In genomic region chr6:116406152-116406551, GRCm38 (mm10) we compare ENCODE assay signal across 25 mouse cellular contexts. TPM values are rescaled to one million over a fixed set of nuclear protein-coding genes. Genes with fewer than 3 reads are reported as not detected.
DNase-seq lines count a peak whose midpoint lies in the region; ATAC-seq and TF ChIP-seq lines count a peak whose summit lies in the region.
"Had no signal": no experiment of that assay in that cellular context is flagged by ENCODE, and none has a peak within 500 bp of the region (broad histone marks: within the 10 kb centered on the region; RNA-seq: fewer than 3 reads in every experiment).

No protein-coding gene starts in this region.

- DNase-seq in hindbrain, embryonic 10.5 days (ENCODE audit: low spot score) = no peak
- no peak for DNase-seq in midbrain, embryonic 10.5 days (ENCODE audit: low spot score)
- no peak for DNase-seq in midbrain, embryonic 14.5 days
- DNase-seq in lung, postnatal 25 days (ENCODE audit: low spot score) = no peak
- DNase-seq in heart, adult 11 months = no peak
- DNase-seq in cerebellum, adult 9-11 months = no peak
- DNase-seq: adrenal gland, adult 8-10 months; B cell, adult 2 months; cerebellum, adult 18-20 months; cerebellum, adult 9-10 months; cerebellum, postnatal 25 days; gastrocnemius, postnatal 10 days; gastrocnemius, postnatal 36 days had no signal

- H3K27me3 ChIP-seq in hindbrain, embryonic 10.5 days (ENCODE audit: insufficient read depth, poor library complexity, severe bottlenecking) = no peaks in the 10 kb centered on the region
- no peaks in the 10 kb centered on the region for H3K27me3 ChIP-seq in hindbrain, embryonic 16.5 days (replicated peaks; ENCODE audit: control insufficient read depth, insufficient read depth, low read length)
- no peaks in the 10 kb centered on the region for H3K27me3 ChIP-seq in midbrain, embryonic 10.5 days (ENCODE audit: low read depth, poor library complexity, severe bottlenecking)
- no peaks in the 10 kb centered on the region for H3K27me3 ChIP-seq in midbrain, embryonic 14.5 days (ENCODE audit: control insufficient read depth, insufficient read depth, low read length)
- H3K27me3 ChIP-seq: embryonic facial prominence, embryonic 12.5 days; embryonic facial prominence, embryonic 15.5 days; forebrain, embryonic 12.5 days; forebrain, embryonic 15.5 days; intestine, embryonic 15.5 days had no signal

- no peak for ATAC-seq in hindbrain, embryonic 16.5 days
- no peak for ATAC-seq in midbrain, embryonic 14.5 days (ENCODE audit: low FRiP score, low TSS enrichment)
- ATAC-seq: activated CD4-positive, CD25-positive, alpha-beta regulatory T cell, adult 4 months; CD4-positive, CD25-positive, alpha-beta regulatory T cell, adult 4 months; forebrain, embryonic 15.5 days; intestine, embryonic 15.5 days had no signal

- H3K36me3 ChIP-seq in hindbrain, embryonic 10.5 days = peaks cover 54% of the 10 kb centered on the region
- H3K36me3 ChIP-seq in hindbrain, embryonic 16.5 days (ENCODE audit: control insufficient read depth, insufficient read depth, low read length) = peaks cover 8% of the 10 kb centered on the region
- H3K36me3 ChIP-seq in midbrain, embryonic 10.5 days = peaks cover 24% of the 10 kb centered on the region
- peaks cover 53% of the 10 kb centered on the region for H3K36me3 ChIP-seq in midbrain, embryonic 14.5 days (ENCODE audit: control insufficient read depth, insufficient read depth, low read length)

- TF ChIP-seq CTCF in embryonic fibroblast, embryonic 13.5 days (IDR thresholded peaks at IDR 0.05; ENCODE audit: borderline replicate concordance, insufficient read depth, low read length) = no peak

- H3K4me1 ChIP-seq in hindbrain, embryonic 10.5 days (replicated peaks) = peaks cover 40% of the 10 kb centered on the region
- H3K4me1 ChIP-seq in hindbrain, embryonic 16.5 days (ENCODE audit: control insufficient read depth, insufficient read depth, low read depth, low read length) = peaks cover 2% of the 10 kb centered on the region; the same call in 1 of the 2 replicates
- peaks cover 34% of the 10 kb centered on the region for H3K4me1 ChIP-seq in midbrain, embryonic 10.5 days
- H3K4me1 ChIP-seq in midbrain, embryonic 14.5 days (ENCODE audit: control insufficient read depth, insufficient read depth, low read length) = peaks cover 9% of the 10 kb centered on the region
- peaks cover 13% of the 10 kb centered on the region for H3K4me1 ChIP-seq in embryonic fibroblast, embryonic 13.5 days (ENCODE audit: control insufficient read depth, insufficient read depth, low read length)
- H3K4me1 ChIP-seq: embryonic facial prominence, embryonic 12.5 days; embryonic facial prominence, embryonic 15.5 days; forebrain, embryonic 15.5 days; intestine, embryonic 15.5 days had no signal

- H3K27ac ChIP-seq in hindbrain, embryonic 10.5 days = peak overlapping the region; percentile 77
- H3K27ac ChIP-seq in hindbrain, embryonic 16.5 days (ENCODE audit: low read depth, low read length) = no peak overlapping the region
- H3K27ac ChIP-seq in midbrain, embryonic 10.5 days (replicated peaks) = peak overlapping the region; percentile 84
- no peak overlapping the region for H3K27ac ChIP-seq in midbrain, embryonic 14.5 days (replicated peaks; ENCODE audit: low read depth, low read length)
- H3K27ac ChIP-seq in embryonic fibroblast, embryonic 13.5 days (ENCODE audit: insufficient read depth, low read length) = peak overlapping the region; percentile 6
- H3K27ac ChIP-seq: embryonic facial prominence, embryonic 12.5 days; embryonic facial prominence, embryonic 15.5 days; forebrain, embryonic 15.5 days; hindbrain, embryonic 14.5 days; intestine, embryonic 15.5 days had no signal

- H3K4me3 ChIP-seq in hindbrain, embryonic 10.5 days = no peak overlapping the region
- no peak overlapping the region for H3K4me3 ChIP-seq in hindbrain, embryonic 16.5 days (ENCODE audit: low read length)
- no peak overlapping the region for H3K4me3 ChIP-seq in midbrain, embryonic 10.5 days
- H3K4me3 ChIP-seq in midbrain, embryonic 14.5 days (replicated peaks; ENCODE audit: low read depth, low read length) = no peak overlapping the region
- no peak overlapping the region for H3K4me3 ChIP-seq in embryonic fibroblast, embryonic 13.5 days (ENCODE audit: insufficient read depth, low read length)
- H3K4me3 ChIP-seq: embryonic facial prominence, embryonic 12.5 days; embryonic facial prominence, embryonic 15.5 days; erythroblast, embryonic 14.5 days; forebrain, embryonic 12.5 days; forebrain, embryonic 15.5 days; intestine, embryonic 15.5 days had no signal

- no peak for TF ChIP-seq POLR2A in embryonic fibroblast, embryonic 13.5 days (IDR thresholded peaks at IDR 0.05; ENCODE audit: low read depth, low read length)

- 90% methylated on average over 2 of the region's 2 CpGs for WGBS in hindbrain, embryonic 10.5 days
- 68% methylated on average over 2 of the region's 2 CpGs for WGBS in hindbrain, embryonic 16.5 days
- WGBS in midbrain, embryonic 10.5 days = 80% methylated on average over 2 of the region's 2 CpGs
- 85% methylated on average over 2 of the region's 2 CpGs for WGBS in midbrain, embryonic 14.5 days

- H3K9me3 ChIP-seq in hindbrain, embryonic 10.5 days = no peaks in the 10 kb centered on the region
- H3K9me3 ChIP-seq in hindbrain, embryonic 16.5 days (ENCODE audit: control insufficient read depth, low read length) = no peaks in the 10 kb centered on the region
- H3K9me3 ChIP-seq in midbrain, embryonic 10.5 days (replicated peaks) = no peaks in the 10 kb centered on the region
- no peaks in the 10 kb centered on the region for H3K9me3 ChIP-seq in midbrain, embryonic 14.5 days (ENCODE audit: control insufficient read depth, low read length)
- H3K9me3 ChIP-seq: embryonic facial prominence, embryonic 12.5 days; embryonic facial prominence, embryonic 15.5 days; forebrain, embryonic 12.5 days; forebrain, embryonic 15.5 days; intestine, embryonic 15.5 days had no signal

- H3K4me2 ChIP-seq in hindbrain, embryonic 16.5 days (ENCODE audit: low read length) = no peak overlapping the region
- H3K4me2 ChIP-seq in midbrain, embryonic 14.5 days (ENCODE audit: low read length) = no peak overlapping the region
- H3K4me2 ChIP-seq: embryonic facial prominence, embryonic 12.5 days; embryonic facial prominence, embryonic 15.5 days; forebrain, embryonic 12.5 days; forebrain, embryonic 15.5 days; heart, embryonic 11.5 days; hindbrain, embryonic 14.5 days; intestine, embryonic 15.5 days had no signal

- no peak overlapping the region for H3K9ac ChIP-seq in hindbrain, embryonic 16.5 days (ENCODE audit: low read depth, low read length)
- H3K9ac ChIP-seq in midbrain, embryonic 14.5 days (replicated peaks; ENCODE audit: low read length) = no peak overlapping the region
- H3K9ac ChIP-seq: embryonic facial prominence, embryonic 12.5 days; embryonic facial prominence, embryonic 15.5 days; forebrain, embryonic 12.5 days; forebrain, embryonic 15.5 days; hindbrain, embryonic 14.5 days; intestine, embryonic 15.5 days had no signal

RNA-seq across cellular contexts. Expression of gene Alox5, which starts 54.8 kb away (rescaled TPM):
- 1.1 and 1.6 TPM in 2 replicates for polyA plus RNA-seq in hindbrain, embryonic 10.5 days (2016; fragmentation: Nextera tagmentation; extraction: Ambion mirVana)
- polyA plus RNA-seq in hindbrain, embryonic 16.5 days (2015; fragmentation: Nextera tagmentation; extraction: Ambion mirVana) = 0.65 and 0.94 TPM in 2 replicates
- polyA plus RNA-seq in midbrain, embryonic 10.5 days (2016; fragmentation: Nextera tagmentation; extraction: Ambion mirVana) = 0.77 and 1.1 TPM in 2 replicates
- polyA plus RNA-seq in midbrain, embryonic 14.5 days (2014; fragmentation: Nextera tagmentation; extraction: Ambion mirVana) = 0.36 and 0.38 TPM in 2 replicates
- 0.44 TPM in 1 of 2 replicates, not detected in the other for polyA plus RNA-seq in embryonic fibroblast, embryonic 13.5 days (2011; ENCODE audit: insufficient read length, low read depth, missing spikeins)
- polyA plus RNA-seq: activated CD4-positive, CD25-positive, alpha-beta regulatory T cell, adult 4 months; CD4-positive, CD25-positive, alpha-beta regulatory T cell, adult 4 months had no signal

Comparison
In these comparisons a context has a peak if more than half of its experiments do, and no peak if none do; other contexts are left out.
1. H3K27ac ChIP-seq: peak in hindbrain, embryonic 10.5 days (single experiment), midbrain, embryonic 10.5 days (single experiment) and embryonic fibroblast, embryonic 13.5 days (single experiment); none in hindbrain, embryonic 16.5 days (single experiment) and midbrain, embryonic 14.5 days (single experiment).